Mouse (Mus musculus) embryonic facial prominence, embryonic 15.5 days (tissue): Measurements from ENCODE around the gene Hira. TPM values are rescaled to one million over a fixed set of nuclear protein-coding genes. Genes with fewer than 3 reads are reported as not detected.

ENCODE experiments used
- ATAC-seq: fragments of 200-750 bp; cut with Nextera tagmentation; 2 replicates; pipeline ENCODE4 v1.8.0; 2017; ENCODE audit warnings: low read depth, moderate TSS enrichment; ENCODE audit not compliant: insufficient number of reproducible peaks, low FRiP score, low TSS enrichment
- H3K27ac ChIP-seq: fragments of 300-500 bp; sonication (generic); replicated peaks from 2 replicates; pipeline ENCODE4 v1.5.1; 2015; ENCODE audit warnings: mild to moderate bottlenecking, inconsistent platforms
- H3K27me3 ChIP-seq: fragments of 300-500 bp; sonication (generic); 2 replicates; pipeline ENCODE4 v1.6.1; 2015; ENCODE audit warnings: inconsistent platforms
- H3K36me3 ChIP-seq: fragments of 300-500 bp; sonication (generic); 2 replicates; pipeline ENCODE4 v1.6.1; 2015; ENCODE audit warnings: mild to moderate bottlenecking, inconsistent platforms
- H3K4me1 ChIP-seq: fragments of 300-500 bp; sonication (generic); 2 replicates; pipeline ENCODE4 v1.6.1; 2015; ENCODE audit warnings: inconsistent platforms
- H3K4me2 ChIP-seq: fragments of 300-500 bp; sonication (generic); replicated peaks from 2 replicates; pipeline ENCODE4 v1.6.1; 2015; ENCODE audit warnings: mild to moderate bottlenecking, inconsistent platforms
- H3K4me3 ChIP-seq: fragments of 300-500 bp; sonication (generic); replicated peaks from 2 replicates; pipeline ENCODE4 v1.5.1; 2015; ENCODE audit warnings: mild to moderate bottlenecking, inconsistent platforms
- H3K9ac ChIP-seq: fragments of 300-500 bp; sonication (generic); 2 replicates; pipeline ENCODE4 v1.6.1; 2015; ENCODE audit warnings: inconsistent platforms
- H3K9me3 ChIP-seq: fragments of 300-500 bp; sonication (generic); replicated peaks from 2 replicates; pipeline ENCODE4 v1.6.1; 2016; ENCODE audit warnings: inconsistent platforms
- WGBS: fragments of 180-500 bp; shearing (Covaris S2); methylation state at CpG from one replicate; pipeline ENCODE4 v1.1.7; 2015; 5-methylcytosine and 5-hydroxymethylcytosine counted together
- polyA plus RNA-seq: library from polyadenylated mRNA; unstranded; fragments of >200 nt; fragmentation: Nextera tagmentation; extraction: Ambion mirVana; gene quantifications from 2 replicates; pipeline ENCODE4 v1.2.1, GENCODE M21; 2015

Gene Hira
- polyA plus RNA-seq, 1 experiment from 2014 or later, result 12.4 TPM

GRCm38 (mm10) chr16:18921771-18922170 lies 44.9 kb downstream of the Hira start:
- no peak overlapping the region for H3K27ac ChIP-seq
- H3K4me3 ChIP-seq, result no peak overlapping the region
- no peak for ATAC-seq
- peaks cover 85% of the 10 kb centered on the region for H3K36me3 ChIP-seq
- no peaks in the 10 kb centered on the region for H3K9me3 ChIP-seq
- H3K27me3 ChIP-seq, result no peaks in the 10 kb centered on the region
- no peaks in the 10 kb centered on the region for H3K4me1 ChIP-seq
- no peak overlapping the region for H3K9ac ChIP-seq
- H3K4me2 ChIP-seq, result no peak overlapping the region
- WGBS, result 89% methylated on average over 2 of the region's 2 CpGs

DNA sequence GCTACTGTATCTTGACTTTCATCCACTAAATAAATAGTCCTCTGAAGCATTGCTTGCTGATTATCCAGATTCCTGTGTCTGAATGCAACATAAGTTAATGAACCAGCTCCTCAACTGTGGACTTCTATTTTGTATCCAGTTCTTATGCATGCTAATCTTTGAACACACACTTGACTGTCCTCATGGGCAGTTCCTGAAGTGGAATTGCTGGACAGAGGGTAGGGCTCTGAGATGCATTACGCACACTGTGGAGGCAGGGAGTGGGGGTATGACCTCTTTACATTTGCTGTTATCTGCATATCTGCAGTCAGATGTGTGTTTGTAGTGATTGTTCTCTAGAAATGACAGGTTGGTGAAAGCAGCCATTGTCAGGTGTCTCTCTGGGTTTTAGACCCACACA lies 51.1 kb downstream of the Hira start:
- H3K9me3 ChIP-seq, result no peaks in the 10 kb centered on the region
- no peak overlapping the region for H3K27ac ChIP-seq
- H3K36me3 ChIP-seq, result peaks cover 75% of the 10 kb centered on the region
- no peaks in the 10 kb centered on the region for H3K27me3 ChIP-seq
- no peak overlapping the region for H3K4me3 ChIP-seq
- H3K4me1 ChIP-seq, result no peaks in the 10 kb centered on the region
- 95% methylated on average over 1 of the region's 1 CpGs for WGBS
- no peak for ATAC-seq
- no peak overlapping the region for H3K9ac ChIP-seq
- no peak overlapping the region for H3K4me2 ChIP-seq

GRCm38 (mm10) chr16:18938321-18939082 lies 61.7 kb downstream of the Hira start:
- WGBS, result 79% methylated on average over 5 of the region's 5 CpGs

GRCm38 (mm10) chr16:18943906-18944305 lies 67.1 kb downstream of the Hira start:
- Histone ChIP-seq H3K36me3 (peaks cover 54% of the 10 kb centered on the region), H3K27ac (no peak overlapping the region), H3K4me3 (no peak overlapping the region), H3K4me1 (no peaks in the 10 kb centered on the region), H3K27me3 (no peaks in the 10 kb centered on the region), H3K9ac (no peak overlapping the region), H3K9me3 (no peaks in the 10 kb centered on the region), H3K4me2 (no peak overlapping the region)
- ATAC-seq, result no peak
- 89% methylated on average over 6 of the region's 6 CpGs for WGBS

More at GRCm38 (mm10) chr16:18938321-18939082, 61.7 kb downstream of the Hira start:
- ATAC-seq, result no peak
- Histone ChIP-seq H3K36me3 (peaks cover 46% of the 10 kb centered on the region), H3K9me3 (no peaks in the 10 kb centered on the region), H3K27me3 (no peaks in the 10 kb centered on the region), H3K9ac (no peak overlapping the region), H3K4me3 (no peak overlapping the region), H3K27ac (no peak overlapping the region), H3K4me2 (no peak overlapping the region), H3K4me1 (no peaks in the 10 kb centered on the region)

GRCm38 (mm10) chr16:18948941-18949340 lies 72.1 kb downstream of the Hira start:
- WGBS, result 94% methylated on average over 9 of the region's 9 CpGs
- Histone ChIP-seq H3K36me3 (peaks cover 77% of the 10 kb centered on the region), H3K27ac (no peak overlapping the region), H3K4me1 (no peaks in the 10 kb centered on the region), H3K9ac (no peak overlapping the region), H3K4me3 (no peak overlapping the region), H3K4me2 (no peak overlapping the region), H3K9me3 (no peaks in the 10 kb centered on the region), H3K27me3 (no peaks in the 10 kb centered on the region)
- ATAC-seq, result no peak

GRCm38 (mm10) chr16:18950351-18950750 lies 73.5 kb downstream of the Hira start:
- WGBS, result 88% methylated on average over 2 of the region's 2 CpGs
- Histone ChIP-seq H3K4me3 (no peak overlapping the region), H3K9me3 (no peaks in the 10 kb centered on the region), H3K27ac (no peak overlapping the region), H3K4me1 (no peaks in the 10 kb centered on the region), H3K4me2 (no peak overlapping the region), H3K36me3 (peaks cover 88% of the 10 kb centered on the region), H3K27me3 (no peaks in the 10 kb centered on the region), H3K9ac (no peak overlapping the region)
- no peak for ATAC-seq

DNA sequence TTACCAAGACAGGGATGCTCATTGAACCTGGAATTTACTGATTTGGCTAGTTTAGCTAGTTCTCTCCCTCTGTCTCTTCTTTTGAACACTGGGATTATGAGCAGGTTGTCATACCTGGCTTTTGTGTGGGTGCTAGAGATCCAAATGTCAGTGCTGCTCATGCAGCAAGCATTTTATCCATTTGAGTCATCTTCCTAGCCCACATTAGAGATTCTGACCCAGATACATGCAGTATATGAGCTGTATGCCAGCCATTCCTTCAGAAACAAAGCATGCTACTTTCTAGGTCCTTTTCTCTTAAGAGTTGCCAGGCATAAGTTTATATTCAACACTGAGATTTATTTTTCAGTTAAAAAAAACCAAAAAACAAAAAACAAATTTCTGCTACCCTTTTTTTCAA lies 76.0 kb downstream of the Hira start:
- peaks cover 88% of the 10 kb centered on the region for H3K36me3 ChIP-seq
- no peaks in the 10 kb centered on the region for H3K27me3 ChIP-seq
- no peak overlapping the region for H3K4me3 ChIP-seq
- H3K4me2 ChIP-seq, result no peak overlapping the region
- no peaks in the 10 kb centered on the region for H3K4me1 ChIP-seq
- no peaks in the 10 kb centered on the region for H3K9me3 ChIP-seq
- H3K9ac ChIP-seq, result no peak overlapping the region
- no peak overlapping the region for H3K27ac ChIP-seq
- ATAC-seq, result no peak

- WGBS, result 85% methylated on average over 3 of the region's 3 CpGs
- Histone ChIP-seq H3K9ac (no peak overlapping the region), H3K4me3 (no peak overlapping the region), H3K27me3 (no peaks in the 10 kb centered on the region), H3K27ac (no peak overlapping the region), H3K4me2 (no peak overlapping the region), H3K9me3 (peaks cover 4% of the 10 kb centered on the region), H3K36me3 (peaks cover 72% of the 10 kb centered on the region), H3K4me1 (no peaks in the 10 kb centered on the region)
- ATAC-seq, result no peak
Observed at GRCm38 (mm10) chr16:18955070-18955469, 78.2 kb downstream of the Hira start.

- no peak for ATAC-seq
- Histone ChIP-seq H3K36me3 (peaks cover 64% of the 10 kb centered on the region), H3K27me3 (no peaks in the 10 kb centered on the region), H3K4me2 (no peak overlapping the region), H3K9ac (no peak overlapping the region), H3K9me3 (peaks cover 12% of the 10 kb centered on the region), H3K4me3 (no peak overlapping the region), H3K27ac (no peak overlapping the region), H3K4me1 (no peaks in the 10 kb centered on the region)
Observed at GRCm38 (mm10) chr16:18963486-18963885, 86.6 kb downstream of the Hira start.

GRCm38 (mm10) chr16:18969420-18970128 lies 92.7 kb downstream of the Hira start:
- ATAC-seq, result no peak; the same call in 1 of the 2 replicates
- no peaks in the 10 kb centered on the region for H3K9me3 ChIP-seq
- 87% methylated on average over 9 of the region's 9 CpGs for WGBS
- no peak overlapping the region for H3K27ac ChIP-seq
- H3K36me3 ChIP-seq, result peaks cover 51% of the 10 kb centered on the region
- no peak overlapping the region for H3K4me3 ChIP-seq
- H3K9ac ChIP-seq, result no peak overlapping the region
- H3K27me3 ChIP-seq, result no peaks in the 10 kb centered on the region
- no peak overlapping the region for H3K4me2 ChIP-seq
- H3K4me1 ChIP-seq, result no peaks in the 10 kb centered on the region

DNA sequence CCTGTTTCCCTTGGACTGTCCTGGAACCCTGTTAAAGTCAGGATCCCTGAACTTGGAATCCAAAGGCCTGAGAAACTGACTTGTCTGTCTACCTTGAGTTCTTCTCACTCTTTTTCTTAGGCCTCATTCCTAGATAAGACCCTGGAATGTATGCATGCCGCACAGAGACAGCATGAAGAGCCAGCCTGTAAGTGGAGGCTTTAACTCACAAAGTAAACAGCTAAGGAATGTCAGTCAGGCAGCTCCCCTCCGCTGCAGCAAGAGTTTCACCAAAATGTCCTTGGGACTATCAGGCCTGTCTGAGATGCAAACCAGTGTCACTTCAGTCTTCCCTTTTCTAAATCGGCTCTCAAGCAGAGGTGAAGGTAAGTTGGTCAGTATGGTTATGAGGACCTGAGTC lies 94.0 kb downstream of the Hira start:
- no peak for ATAC-seq
- WGBS, result 75% methylated on average over 3 of the region's 3 CpGs
- no peak overlapping the region for H3K4me2 ChIP-seq
- no peaks in the 10 kb centered on the region for H3K9me3 ChIP-seq
- no peaks in the 10 kb centered on the region for H3K27me3 ChIP-seq
- H3K27ac ChIP-seq, result no peak overlapping the region
- no peak overlapping the region for H3K9ac ChIP-seq
- H3K4me1 ChIP-seq, result no peaks in the 10 kb centered on the region
- no peak overlapping the region for H3K4me3 ChIP-seq
- peaks cover 42% of the 10 kb centered on the region for H3K36me3 ChIP-seq
